Mouse (Mus musculus): Measurements from ENCODE around the gene Fam107b.

- TF ChIP-seq POLR2A (IDR thresholded peaks at IDR 0.05; ENCODE audit: borderline replicate concordance, extremely low read depth, insufficient read depth, insufficient read length, poor library complexity, severe bottlenecking), result no peak
- TF ChIP-seq CTCF (IDR thresholded peaks at IDR 0.05; ENCODE audit: borderline replicate concordance, extremely low read depth, insufficient read depth, insufficient read length), result no peak
These were observed 172.2 kb downstream of the Fam107b start for GRCm38 (mm10) chr2:3742519-3742918.
